Mouse (Mus musculus) frontal cortex, postnatal 14 days (tissue): ENCODE measurements around the gene Ist1.
A peak's percentile ranks its signal among the peaks of the same experiment; 100 is the strongest.

Experiments
- DNase-seq, 2 experiments: peaks; one replicate each; pipeline ENCODE4 v3.0.0; 2022; ENCODE audit warnings: low spot score in 2 of 2

Gene Ist1

GRCm38 (mm10) chr8:109682120-109682519 lies 10.9 kb downstream of the Ist1 start:
- DNase-seq, result no peak

GRCm38 (mm10) chr8:109681535-109681934 lies 11.5 kb downstream of the Ist1 start:
- DNase-seq, result no peak

- DNase-seq, result peak in 1 of 2 experiments; percentile 22
Observed at GRCm38 (mm10) chr8:109675896-109676643, 17.0 kb downstream of the Ist1 start.

- DNase-seq, result no peak
Observed at GRCm38 (mm10) chr8:109673596-109673995, 19.5 kb downstream of the Ist1 start.

GRCm38 (mm10) chr8:109672656-109673055 lies 20.4 kb downstream of the Ist1 start:
- no peak for DNase-seq

GRCm38 (mm10) chr8:109666616-109667015 lies 26.4 kb downstream of the Ist1 start:
- no peak for DNase-seq

- DNase-seq, result no peak
Observed at GRCm38 (mm10) chr8:109662328-109662727, 30.7 kb downstream of the Ist1 start.

GRCm38 (mm10) chr8:109656860-109657259 lies 36.2 kb downstream of the Ist1 start:
- DNase-seq, result no peak

GRCm38 (mm10) chr8:109650801-109651200 lies 42.3 kb downstream of the Ist1 start:
- DNase-seq, result no peak

- no peak for DNase-seq
Observed at GRCm38 (mm10) chr8:109648469-109648868, 44.6 kb downstream of the Ist1 start.

GRCm38 (mm10) chr8:109647331-109647730 lies 45.7 kb downstream of the Ist1 start:
- DNase-seq, result no peak

GRCm38 (mm10) chr8:109641236-109641635 lies 51.8 kb downstream of the Ist1 start:
- DNase-seq, result no peak

- no peak for DNase-seq
Observed at GRCm38 (mm10) chr8:109640410-109640809, 52.6 kb downstream of the Ist1 start.

GRCm38 (mm10) chr8:109638851-109639250 lies 54.2 kb downstream of the Ist1 start:
- no peak for DNase-seq

GRCm38 (mm10) chr8:109635146-109635545 lies 57.9 kb downstream of the Ist1 start:
- DNase-seq, result no peak

GRCm38 (mm10) chr8:109632498-109632897 lies 60.6 kb downstream of the Ist1 start:
- DNase-seq, result no peak

GRCm38 (mm10) chr8:109628638-109629037 lies 64.4 kb downstream of the Ist1 start:
- peak in 1 of 2 experiments; percentile 7 for DNase-seq
